ENCODE assay signal across 22 mouse cellular contexts in the genomic region with DNA sequence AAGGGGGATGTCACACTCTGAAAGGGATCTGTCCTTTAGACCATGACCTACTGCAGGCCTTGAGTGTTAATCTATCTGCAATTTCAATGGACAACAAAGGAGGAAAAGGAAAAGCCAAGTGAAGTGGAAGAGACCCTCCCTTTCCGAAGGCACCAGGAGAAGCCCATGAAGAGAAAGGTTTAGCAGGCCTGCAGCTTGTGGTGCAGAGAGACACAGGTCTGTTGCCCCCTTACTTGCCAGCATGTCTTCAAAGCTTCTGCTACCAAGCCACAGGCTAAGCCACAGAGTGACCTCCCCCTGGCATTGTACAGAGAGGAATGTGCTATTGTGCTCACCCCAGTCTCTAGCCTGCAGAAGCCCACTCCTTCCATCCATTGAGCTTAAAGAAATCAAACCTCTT.
DNase-seq lines count a peak whose midpoint lies in the region; ATAC-seq and TF ChIP-seq lines count a peak whose summit lies in the region.
"Had no signal": no experiment of that assay in that cellular context is flagged by ENCODE, and none has a peak within 500 bp of the region (broad histone marks: within the 10 kb centered on the region; RNA-seq: fewer than 3 reads in every experiment).

No protein-coding gene starts in this region.

- H3K4me3 ChIP-seq in forebrain, embryonic 10.5 days, result peak overlapping the region; percentile 2; the same call in 1 of the 2 replicates
- H3K4me3 ChIP-seq in forebrain, embryonic 14.5 days (ENCODE audit: low read depth, low read length), result no peak overlapping the region
- no peak overlapping the region for H3K4me3 ChIP-seq in liver, embryonic 11.5 days (ENCODE audit: low read depth, low read length)
- H3K4me3 ChIP-seq in forebrain, postnatal 0 days (ENCODE audit: low read depth, low read length), result no peak overlapping the region
- H3K4me3 ChIP-seq in kidney, adult 2 months (ENCODE audit: insufficient read depth, low read depth, low read length), result no peak overlapping the region
- H3K4me3 ChIP-seq: embryonic facial prominence, embryonic 13.5 days; heart, embryonic 13.5 days; liver, embryonic 13.5 days; neural tube, embryonic 13.5 days had no signal

- peak; percentile 49 for DNase-seq in forebrain, embryonic 10.5 days (ENCODE audit: extremely low spot score, low spot score)
- no peak for DNase-seq in forebrain, embryonic 14.5 days (ENCODE audit: low spot score)
- no peak for DNase-seq in liver, embryonic 11.5 days (ENCODE audit: low spot score)
- no peak for DNase-seq in liver
- DNase-seq in embryo, embryonic 10 days (ENCODE audit: low spot score), result peak; percentile 65
- DNase-seq in forebrain, postnatal 0 days, result peak; percentile 4
- DNase-seq in kidney, adult 2 months, result no peak
- no peak for DNase-seq in right cerebral cortex, postnatal 10 days (ENCODE audit: low spot score in 2 of 2)
- DNase-seq: adrenal gland, adult 8-10 months; cerebellum, adult 11 months; cerebellum, postnatal 25 days; liver, embryonic 13.5 days; lung, embryonic 14.5 days; lung, postnatal 36 days had no signal

- no peak overlapping the region for H3K9ac ChIP-seq in forebrain, embryonic 14.5 days (ENCODE audit: low read length)
- peak overlapping the region; percentile 8; the same call in 1 of the 2 replicates for H3K9ac ChIP-seq in liver, embryonic 11.5 days (ENCODE audit: low read depth, low read length)
- H3K9ac ChIP-seq in forebrain, postnatal 0 days, result no peak overlapping the region
- H3K9ac ChIP-seq: embryonic facial prominence, embryonic 13.5 days; heart, embryonic 13.5 days; liver, embryonic 13.5 days; lung, embryonic 14.5 days; neural tube, embryonic 13.5 days had no signal

- peaks cover 64% of the 10 kb centered on the region for H3K4me1 ChIP-seq in forebrain, embryonic 10.5 days
- H3K4me1 ChIP-seq in forebrain, embryonic 14.5 days (ENCODE audit: control insufficient read depth, insufficient read depth, low read length), result peaks cover 20% of the 10 kb centered on the region
- peaks cover 14% of the 10 kb centered on the region for H3K4me1 ChIP-seq in liver, embryonic 11.5 days (replicated peaks; ENCODE audit: control insufficient read depth, insufficient read depth, low read length)
- H3K4me1 ChIP-seq in forebrain, postnatal 0 days (ENCODE audit: insufficient read depth), result peaks cover 6% of the 10 kb centered on the region; the same call in 1 of the 2 replicates
- H3K4me1 ChIP-seq in kidney, adult 2 months (ENCODE audit: control insufficient read depth, insufficient read depth, low read length), result no peaks in the 10 kb centered on the region
- H3K4me1 ChIP-seq: embryonic facial prominence, embryonic 13.5 days had no signal

- 17% methylated on average over 1 of the region's 1 CpGs for WGBS in forebrain, embryonic 10.5 days
- 9% methylated on average over 1 of the region's 1 CpGs for WGBS in forebrain, embryonic 14.5 days
- 80% methylated on average over 1 of the region's 1 CpGs for WGBS in liver, embryonic 11.5 days
- WGBS in forebrain, postnatal 0 days, result 35% methylated on average over 1 of the region's 1 CpGs
- WGBS in kidney, adult 2 months, result 71% methylated on average over 1 of the region's 1 CpGs

- peak overlapping the region; percentile 78 for H3K27ac ChIP-seq in forebrain, embryonic 10.5 days
- no peak overlapping the region for H3K27ac ChIP-seq in forebrain, embryonic 14.5 days (ENCODE audit: low read depth, low read length)
- no peak overlapping the region for H3K27ac ChIP-seq in liver, embryonic 11.5 days (ENCODE audit: low read depth, low read length)
- no peak overlapping the region for H3K27ac ChIP-seq in forebrain, postnatal 0 days (ENCODE audit: low read depth, low read length)
- no peak overlapping the region for H3K27ac ChIP-seq in kidney, adult 2 months (ENCODE audit: insufficient read depth, low read depth, low read length)
- H3K27ac ChIP-seq: embryonic facial prominence, embryonic 13.5 days; heart, embryonic 13.5 days; kidney, postnatal 0 days; liver, embryonic 13.5 days; neural tube, embryonic 13.5 days; stomach, postnatal 0 days had no signal

- no peaks in the 10 kb centered on the region for H3K9me3 ChIP-seq in forebrain, embryonic 10.5 days
- H3K9me3 ChIP-seq in forebrain, embryonic 14.5 days (replicated peaks; ENCODE audit: control insufficient read depth, low read length), result no peaks in the 10 kb centered on the region
- H3K9me3 ChIP-seq in liver, embryonic 11.5 days (ENCODE audit: control insufficient read depth, low read length), result no peaks in the 10 kb centered on the region
- no peaks in the 10 kb centered on the region for H3K9me3 ChIP-seq in forebrain, postnatal 0 days (ENCODE audit: low read length)
- H3K9me3 ChIP-seq: embryonic facial prominence, embryonic 13.5 days; heart, embryonic 13.5 days; liver, embryonic 13.5 days; neural tube, embryonic 13.5 days had no signal

- H3K36me3 ChIP-seq in forebrain, embryonic 10.5 days (replicated peaks), result peaks cover 5% of the 10 kb centered on the region; the same call in 1 of the 2 replicates
- no peaks in the 10 kb centered on the region for H3K36me3 ChIP-seq in forebrain, embryonic 14.5 days (ENCODE audit: control insufficient read depth, insufficient read depth, low read length)
- H3K36me3 ChIP-seq in liver, embryonic 11.5 days (ENCODE audit: control insufficient read depth, insufficient read depth, low read length), result no peaks in the 10 kb centered on the region
- no peaks in the 10 kb centered on the region for H3K36me3 ChIP-seq in forebrain, postnatal 0 days (ENCODE audit: insufficient read depth)
- no peaks in the 10 kb centered on the region for H3K36me3 ChIP-seq in kidney, adult 2 months (ENCODE audit: control insufficient read depth, insufficient read depth, low read length)
- H3K36me3 ChIP-seq: embryonic facial prominence, embryonic 13.5 days; heart, embryonic 13.5 days; liver, embryonic 13.5 days; neural tube, embryonic 13.5 days had no signal

- ATAC-seq in forebrain, embryonic 14.5 days, result no peak
- no peak for ATAC-seq in liver, embryonic 11.5 days (replicated peaks; ENCODE audit: low FRiP score)
- no peak for ATAC-seq in forebrain, postnatal 0 days
- ATAC-seq: hindbrain, embryonic 16.5 days; intestine, postnatal 0 days; Patski had no signal

- no peak for TF ChIP-seq CTCF in forebrain, postnatal 0 days (IDR thresholded peaks at IDR 0.05; ENCODE audit: low read depth)
- TF ChIP-seq CTCF in kidney, adult 2 months (conservative IDR thresholded peaks at IDR 0.05; ENCODE audit: insufficient read depth, insufficient read length, low read depth, low read length), result no peak

- TF ChIP-seq POLR2A in kidney, adult 2 months (IDR thresholded peaks at IDR 0.05; ENCODE audit: low read depth, low read length), result no peak

- H3K4me2 ChIP-seq in forebrain, embryonic 14.5 days (ENCODE audit: low read length), result no peak overlapping the region
- no peak overlapping the region for H3K4me2 ChIP-seq in liver, embryonic 11.5 days
- no peak overlapping the region for H3K4me2 ChIP-seq in forebrain, postnatal 0 days (ENCODE audit: low read depth)
- H3K4me2 ChIP-seq: embryonic facial prominence, embryonic 13.5 days; heart, embryonic 13.5 days; liver, embryonic 13.5 days; lung, embryonic 14.5 days; neural tube, embryonic 13.5 days had no signal

- no peaks in the 10 kb centered on the region for H3K27me3 ChIP-seq in forebrain, embryonic 10.5 days (ENCODE audit: poor library complexity, severe bottlenecking)
- no peaks in the 10 kb centered on the region for H3K27me3 ChIP-seq in forebrain, embryonic 14.5 days (replicated peaks; ENCODE audit: control insufficient read depth, insufficient read depth, low read length)
- H3K27me3 ChIP-seq in liver, embryonic 11.5 days (replicated peaks; ENCODE audit: control insufficient read depth, insufficient read depth, low read length), result no peaks in the 10 kb centered on the region
- peaks cover 3% of the 10 kb centered on the region; the same call in 1 of the 2 replicates for H3K27me3 ChIP-seq in forebrain, postnatal 0 days (ENCODE audit: insufficient read depth, low read length)
- no peaks in the 10 kb centered on the region for H3K27me3 ChIP-seq in kidney, adult 2 months (replicated peaks; ENCODE audit: control insufficient read depth, insufficient read depth, low read length)
- H3K27me3 ChIP-seq: heart, embryonic 13.5 days; liver, embryonic 13.5 days; Patski had no signal

Comparison
In these comparisons a context has a peak if more than half of its experiments do, and no peak if none do; other contexts are left out.
1. DNase-seq: peak in forebrain, embryonic 10.5 days (single experiment), embryo, embryonic 10 days (single experiment) and forebrain, postnatal 0 days (single experiment); none in forebrain, embryonic 14.5 days (single experiment), liver, embryonic 11.5 days (single experiment), liver (single experiment), kidney, adult 2 months (single experiment) and right cerebral cortex, postnatal 10 days (0 of 2).